Mouse (Mus musculus) heart, embryonic 16.5 days (tissue): ENCODE results near the gene Abcb9. TPM values are rescaled to one million over a fixed set of nuclear protein-coding genes. Genes with fewer than 3 reads are reported as not detected.
A peak's percentile ranks its signal among the peaks of the same experiment; 100 is the strongest.

ENCODE experiments used
- ATAC-seq: fragments of 200-750 bp; cut with Nextera tagmentation; replicated peaks from 2 replicates; pipeline ENCODE4 v1.8.0; 2017; ENCODE audit warnings: moderate number of reproducible peaks; ENCODE audit not compliant: insufficient read depth, low FRiP score; ENCODE audit errors: extremely low read depth
- H3K27ac ChIP-seq: fragments of 300-500 bp; sonication (generic); 2 replicates; pipeline ENCODE4 v1.5.1; 2014; ENCODE audit warnings: mild to moderate bottlenecking, low read length, control low read depth, moderate library complexity
- H3K27me3 ChIP-seq: fragments of 300-500 bp; sonication (generic); 2 replicates; pipeline ENCODE4 v1.6.1; 2014; ENCODE audit warnings: low read length, mixed read lengths; ENCODE audit not compliant: control insufficient read depth, insufficient read depth
- H3K36me3 ChIP-seq: fragments of 300-500 bp; sonication (generic); 2 replicates; pipeline ENCODE4 v1.6.1; 2014; ENCODE audit not compliant: control insufficient read depth, insufficient read depth
- H3K4me1 ChIP-seq: fragments of 300-500 bp; sonication (generic); 2 replicates; pipeline ENCODE4 v1.6.1; 2014; ENCODE audit warnings: low read length, mixed read lengths; ENCODE audit not compliant: control insufficient read depth, insufficient read depth
- H3K4me2 ChIP-seq: fragments of 300-500 bp; sonication (generic); 2 replicates; pipeline ENCODE4 v1.6.1; 2014; ENCODE audit warnings: low read depth, mild to moderate bottlenecking, control low read depth, low read length
- H3K4me3 ChIP-seq: fragments of 300-500 bp; sonication (generic); 2 replicates; pipeline ENCODE4 v1.5.1; 2014; ENCODE audit warnings: mild to moderate bottlenecking, control low read depth, low read length
- H3K9ac ChIP-seq: fragments of 300-500 bp; sonication (generic); 2 replicates; pipeline ENCODE4 v1.6.1; 2014; ENCODE audit warnings: low read length, control low read depth
- H3K9me3 ChIP-seq: fragments of 300-500 bp; sonication (generic); replicated peaks from 2 replicates; pipeline ENCODE4 v1.6.1; 2016; ENCODE audit warnings: low read length; ENCODE audit not compliant: control insufficient read depth
- WGBS: fragments of 180-500 bp; shearing (Covaris S2); extraction: QIAGEN DNeasy Blood & Tissue Kit; methylation state at CpG from one replicate; pipeline ENCODE4 v1.1.7; 2014; 5-methylcytosine and 5-hydroxymethylcytosine counted together
- polyA plus RNA-seq: library from polyadenylated mRNA; unstranded; fragments of >200 nt; fragmentation: Nextera tagmentation; extraction: Ambion mirVana; gene quantifications from 2 replicates; pipeline ENCODE4 v1.2.1, GENCODE M21; 2015

Abcb9 gene
- polyA plus RNA-seq, 1 experiment from 2014 or later: 7.2 TPM

GRCm38 (mm10) chr5:124085513-124085912, 10.1 kb downstream of the Abcb9 start:
- Histone ChIP-seq H3K4me3 (no peak overlapping the region), H3K36me3 (no peaks in the 10 kb centered on the region), H3K9me3 (no peaks in the 10 kb centered on the region), H3K4me2 (no peak overlapping the region), H3K27ac (no peak overlapping the region), H3K9ac (no peak overlapping the region), H3K4me1 (no peaks in the 10 kb centered on the region), H3K27me3 (no peaks in the 10 kb centered on the region)
- no peak for ATAC-seq
- 66% methylated on average over 3 of the region's 3 CpGs for WGBS

GRCm38 (mm10) chr5:124084588-124085173, 10.9 kb downstream of the Abcb9 start:
- 38% methylated on average over 11 of the region's 11 CpGs for WGBS
- no peak overlapping the region for H3K4me2 ChIP-seq
- no peak for ATAC-seq
- H3K9me3 ChIP-seq: no peaks in the 10 kb centered on the region
- H3K9ac ChIP-seq: no peak overlapping the region
- no peaks in the 10 kb centered on the region for H3K27me3 ChIP-seq
- no peak overlapping the region for H3K27ac ChIP-seq
- H3K4me1 ChIP-seq: 0 out of 2 replicates have a peak, but pooled peaks cover 3% of the 10 kb centered on the region
- H3K36me3 ChIP-seq: no peaks in the 10 kb centered on the region
- H3K4me3 ChIP-seq: no peak overlapping the region

DNA sequence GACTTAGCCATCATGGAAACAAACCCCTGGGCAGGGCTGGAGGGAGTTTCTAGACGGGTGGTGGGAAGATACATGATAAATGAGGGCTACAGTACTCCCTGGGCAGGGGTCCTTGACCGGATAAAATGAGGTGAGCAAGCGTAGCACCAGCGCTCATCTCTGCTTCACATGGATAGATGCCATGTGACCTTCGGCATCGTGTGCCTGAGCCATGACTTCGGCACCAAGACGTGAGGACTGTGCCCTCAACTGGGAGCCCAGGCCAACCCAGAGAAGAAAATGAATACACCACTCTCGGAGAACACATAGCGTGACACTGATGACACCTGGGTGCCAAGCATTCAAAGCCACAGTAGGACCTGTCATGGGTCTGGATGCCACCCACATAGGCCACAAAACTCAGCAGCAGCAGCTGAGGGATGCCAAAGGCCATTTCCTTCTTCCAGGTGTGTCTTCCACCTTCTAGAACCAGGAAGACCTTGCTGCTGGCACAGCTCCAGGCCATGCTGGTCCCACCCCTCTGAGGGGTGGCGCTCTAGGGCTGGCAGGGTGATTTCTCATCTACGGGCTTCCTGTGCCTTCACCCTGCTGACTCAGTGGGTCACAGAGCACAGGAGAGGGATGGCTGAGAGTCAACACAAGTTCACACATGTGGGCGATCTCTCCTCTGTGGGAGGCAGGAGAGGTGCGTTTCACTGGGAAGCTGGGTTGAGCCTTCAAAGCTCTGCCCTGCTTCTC, 11.6 kb downstream of the Abcb9 start:
- no peaks in the 10 kb centered on the region for H3K9me3 ChIP-seq
- no peaks in the 10 kb centered on the region for H3K27me3 ChIP-seq
- no peak overlapping the region for H3K4me3 ChIP-seq
- H3K4me2 ChIP-seq: no peak overlapping the region
- peaks cover 5% of the 10 kb centered on the region; the same call in 1 of the 2 replicates for H3K4me1 ChIP-seq
- no peak for ATAC-seq
- 82% methylated on average over 14 of the region's 14 CpGs for WGBS
- no peak overlapping the region for H3K9ac ChIP-seq
- H3K36me3 ChIP-seq: no peaks in the 10 kb centered on the region
- no peak overlapping the region for H3K27ac ChIP-seq

DNA sequence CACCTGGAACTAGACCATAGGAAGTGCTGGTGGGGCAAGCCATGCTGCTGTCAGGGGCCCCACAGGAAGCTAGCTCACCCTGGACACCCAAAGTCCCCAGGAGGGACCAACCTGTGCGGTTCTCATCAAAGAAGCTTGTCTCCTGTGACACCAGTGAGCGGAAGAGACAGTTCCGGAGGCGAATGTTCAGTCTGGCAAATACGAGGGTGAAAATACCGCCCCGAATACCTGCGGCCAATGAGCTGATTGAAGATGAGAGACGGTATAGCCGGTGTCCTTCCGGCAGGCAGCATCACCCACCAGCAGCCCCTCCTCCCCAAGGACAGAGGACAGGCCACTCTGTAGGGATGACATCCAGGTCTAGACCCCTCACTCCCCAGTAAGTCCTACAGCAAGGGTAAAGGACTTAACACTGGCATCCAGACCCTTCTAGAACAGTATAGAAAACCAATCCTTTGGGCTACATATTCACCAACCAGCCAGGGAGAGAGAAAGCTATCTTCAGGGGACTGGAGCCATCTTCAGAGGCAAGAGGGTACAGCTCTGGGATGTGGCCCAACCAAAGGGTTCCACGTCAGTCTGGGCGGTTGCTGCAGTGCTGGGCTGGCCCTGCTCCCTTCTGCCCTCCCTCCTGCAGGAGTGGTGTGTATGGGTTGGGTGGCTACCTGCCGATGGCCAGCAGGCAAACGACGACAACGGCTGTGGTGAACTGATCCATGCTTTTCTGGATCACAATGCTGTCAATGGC, 12.5 kb downstream of the Abcb9 start:
- Histone ChIP-seq H3K4me3 (no peak overlapping the region), H3K9ac (no peak overlapping the region), H3K36me3 (no peaks in the 10 kb centered on the region), H3K27ac (no peak overlapping the region), H3K27me3 (no peaks in the 10 kb centered on the region), H3K4me2 (no peak overlapping the region), H3K4me1 (peaks cover 9% of the 10 kb centered on the region; the same call in 1 of the 2 replicates), H3K9me3 (no peaks in the 10 kb centered on the region)
- no peak for ATAC-seq
- 86% methylated on average over 17 of the region's 17 CpGs for WGBS

GRCm38 (mm10) chr5:124082447-124082846, 13.2 kb downstream of the Abcb9 start:
- WGBS: 74% methylated on average over 10 of the region's 10 CpGs
- no peak for ATAC-seq

DNA sequence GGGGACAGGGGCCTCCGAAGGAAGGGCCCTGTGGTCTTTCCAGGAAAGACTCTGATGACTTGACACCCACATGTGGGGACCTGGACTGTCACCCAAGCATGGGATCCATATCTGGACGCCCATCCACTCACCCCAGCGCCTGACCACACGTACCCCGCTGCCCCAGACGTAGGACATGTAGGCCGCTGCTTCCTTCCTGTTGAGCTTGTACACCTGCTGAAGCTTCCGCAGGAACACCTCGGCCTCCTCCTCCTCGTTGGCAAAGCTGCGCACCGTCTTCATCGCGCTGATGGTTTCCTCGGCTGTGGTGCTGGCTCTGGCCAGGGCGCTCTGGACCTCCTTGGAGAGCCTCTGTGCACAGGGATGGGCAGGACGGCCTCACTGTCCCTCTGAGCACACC, 15.7 kb downstream of the Abcb9 start:
- 84% methylated on average over 17 of the region's 17 CpGs for WGBS
- H3K4me1 ChIP-seq: peaks cover 16% of the 10 kb centered on the region
- H3K36me3 ChIP-seq: no peaks in the 10 kb centered on the region
- H3K4me2 ChIP-seq: no peak overlapping the region
- H3K9me3 ChIP-seq: no peaks in the 10 kb centered on the region
- no peak overlapping the region for H3K4me3 ChIP-seq
- ATAC-seq: no peak
- H3K27ac ChIP-seq: peak overlapping the region; percentile 34; the same call in 1 of the 2 replicates
- no peak overlapping the region; the same call in 1 of the 2 replicates for H3K9ac ChIP-seq
- H3K27me3 ChIP-seq: no peaks in the 10 kb centered on the region

More at GRCm38 (mm10) chr5:124082447-124082846, 13.2 kb downstream of the Abcb9 start:
- Histone ChIP-seq H3K4me1 (peaks cover 9% of the 10 kb centered on the region; the same call in 1 of the 2 replicates), H3K36me3 (no peaks in the 10 kb centered on the region), H3K27me3 (no peaks in the 10 kb centered on the region), H3K4me2 (no peak overlapping the region), H3K27ac (no peak overlapping the region), H3K9me3 (no peaks in the 10 kb centered on the region), H3K9ac (no peak overlapping the region), H3K4me3 (no peak overlapping the region)

DNA sequence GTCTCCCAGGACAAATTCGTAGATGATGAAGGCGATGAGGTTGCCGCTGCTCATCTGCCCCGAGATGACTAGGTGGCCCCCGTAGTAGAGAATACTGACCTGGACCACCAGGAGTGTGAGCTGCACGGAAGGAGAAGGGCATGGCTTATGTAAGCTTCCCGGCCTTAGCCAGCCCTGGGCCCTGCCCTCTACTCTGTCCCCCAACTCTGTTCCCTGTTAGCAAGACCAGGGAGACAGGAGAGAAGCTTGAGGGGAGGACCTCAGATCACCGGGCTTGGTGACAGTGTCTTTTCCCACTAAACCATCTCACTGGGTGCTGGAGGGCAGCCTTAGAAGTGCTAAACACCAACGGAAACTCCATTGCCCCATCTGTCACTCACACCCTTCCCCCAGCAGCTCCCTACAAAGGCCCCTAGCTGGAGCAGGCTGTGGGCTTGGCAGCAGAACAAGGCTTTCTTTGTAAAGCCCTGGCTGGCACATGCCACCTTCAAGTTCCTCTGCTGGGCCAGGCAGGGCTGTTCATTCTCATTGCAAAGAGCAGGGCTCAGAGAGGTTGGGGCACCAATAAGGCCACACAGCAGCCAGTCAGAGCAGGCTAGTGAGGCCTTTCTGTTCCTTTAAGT, 16.7 kb downstream of the Abcb9 start:
- Histone ChIP-seq H3K4me3 (no peak overlapping the region), H3K27me3 (no peaks in the 10 kb centered on the region), H3K27ac (peak overlapping the region; percentile 65), H3K9ac (peak overlapping the region; percentile 45; the same call in 1 of the 2 replicates), H3K4me2 (peak overlapping the region; percentile 16; the same call in 1 of the 2 replicates), H3K9me3 (no peaks in the 10 kb centered on the region), H3K4me1 (peaks cover 22% of the 10 kb centered on the region), H3K36me3 (no peaks in the 10 kb centered on the region)
- 58% methylated on average over 9 of the region's 9 CpGs for WGBS
- no peak for ATAC-seq

DNA sequence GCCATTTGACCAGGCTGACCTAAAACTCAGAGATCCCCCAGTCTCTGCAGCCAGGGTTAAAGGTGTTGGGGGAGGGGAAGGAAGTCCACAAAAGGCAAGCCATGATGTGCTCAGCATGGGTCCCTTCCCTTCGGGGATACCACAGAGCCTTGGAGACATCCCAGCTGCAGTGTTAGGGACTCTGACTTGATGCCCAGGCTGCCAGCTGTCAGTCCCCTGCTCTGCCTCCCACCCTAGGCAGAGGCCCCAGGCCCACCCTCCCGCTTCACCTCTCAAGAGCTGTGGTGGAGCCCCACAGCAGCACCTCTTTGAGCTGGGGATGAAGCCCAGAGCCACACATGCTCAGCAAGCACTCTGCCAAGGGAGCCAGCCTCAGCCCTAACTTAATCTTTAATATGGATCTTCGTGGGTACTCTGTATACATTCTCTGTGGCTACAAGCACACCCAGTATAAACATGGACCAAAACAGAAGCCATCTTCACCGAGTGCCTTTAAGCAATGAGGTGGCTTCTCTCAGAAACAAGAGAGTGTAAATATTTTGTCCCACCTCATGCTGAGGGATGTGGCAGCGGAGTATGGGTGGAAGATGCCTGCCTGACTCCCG, 17.6 kb downstream of the Abcb9 start:
- ATAC-seq: no peak
- H3K4me1 ChIP-seq: peaks cover 27% of the 10 kb centered on the region

More for the DNA sequence above, 17.6 kb downstream of the Abcb9 start:
- 67% methylated on average over 6 of the region's 6 CpGs for WGBS
- no peak overlapping the region for H3K9ac ChIP-seq
- no peaks in the 10 kb centered on the region for H3K9me3 ChIP-seq
- no peak overlapping the region for H3K4me3 ChIP-seq
- H3K4me2 ChIP-seq: no peak overlapping the region
- no peaks in the 10 kb centered on the region for H3K36me3 ChIP-seq
- H3K27ac ChIP-seq: peak overlapping the region; percentile 2; the same call in 1 of the 2 replicates
- H3K27me3 ChIP-seq: no peaks in the 10 kb centered on the region
